Mouse (Mus musculus): ENCODE data around the gene Hibadh. TPM values are rescaled to one million over a fixed set of nuclear protein-coding genes. Genes with fewer than 3 reads are reported as not detected.

The Hibadh gene
- total and polyA plus RNA-seq, 2 experiments from 2014 or later = 27.2 to 57.5 TPM

- H3K36me3 ChIP-seq (ENCODE audit: insufficient read depth, low read length) = no peaks in the 10 kb centered on the region
- DNase-seq (ENCODE audit: low spot score) (no peak), ATAC-seq (ENCODE audit: low FRiP score) (no peak)
- TF ChIP-seq CTCF (IDR thresholded peaks at IDR 0.05) = no peak
- no peaks in the 10 kb centered on the region for H3K9me3 ChIP-seq (ENCODE audit: low read length)
- no peak overlapping the region for H3K4me3 ChIP-seq (ENCODE audit: low read depth, low read length)
- no peak overlapping the region for H3K4me2 ChIP-seq (ENCODE audit: low read depth, low read length, poor library complexity, severe bottlenecking)
- no peak overlapping the region for H3K9ac ChIP-seq (replicated peaks; ENCODE audit: low read length, poor library complexity, severe bottlenecking)
- no peak overlapping the region for H3K27ac ChIP-seq (ENCODE audit: low read depth, low read length)
- H3K4me1 ChIP-seq (ENCODE audit: insufficient read depth, low read length) = no peaks in the 10 kb centered on the region
- no peaks in the 10 kb centered on the region for H3K27me3 ChIP-seq (ENCODE audit: insufficient read depth, low read length)
- WGBS = 81% methylated on average over 1 of the region's 1 CpGs
Measured at GRCm38 (mm10) chr6:52594752-52595151, 45.4 kb downstream of the Hibadh start.

GRCm38 (mm10) chr6:52586564-52586963 lies 53.6 kb downstream of the Hibadh start:
- no peak for TF ChIP-seq CTCF (IDR thresholded peaks at IDR 0.05)
- Histone ChIP-seq H3K4me2 (ENCODE audit: low read depth, low read length, poor library complexity, severe bottlenecking) (no peak overlapping the region), H3K27me3 (ENCODE audit: insufficient read depth, low read length) (no peaks in the 10 kb centered on the region), H3K36me3 (ENCODE audit: insufficient read depth, low read length) (no peaks in the 10 kb centered on the region), H3K9ac (replicated peaks; ENCODE audit: low read length, poor library complexity, severe bottlenecking) (no peak overlapping the region), H3K27ac (ENCODE audit: low read depth, low read length) (no peak overlapping the region), H3K4me1 (ENCODE audit: insufficient read depth, low read length) (no peaks in the 10 kb centered on the region), H3K9me3 (ENCODE audit: low read length) (no peaks in the 10 kb centered on the region), H3K4me3 (ENCODE audit: low read depth, low read length) (no peak overlapping the region)
- ATAC-seq (ENCODE audit: low FRiP score) (no peak), DNase-seq (ENCODE audit: low spot score) (no peak)

- no peaks in the 10 kb centered on the region for H3K9me3 ChIP-seq (ENCODE audit: low read length)
- H3K9ac ChIP-seq (replicated peaks; ENCODE audit: low read length, poor library complexity, severe bottlenecking) = no peak overlapping the region; the same call in 1 of the 2 replicates
- no peaks in the 10 kb centered on the region for H3K36me3 ChIP-seq (ENCODE audit: insufficient read depth, low read length)
- 11% methylated on average over 8 of the region's 8 CpGs for WGBS
- no peak overlapping the region for H3K27ac ChIP-seq (ENCODE audit: low read depth, low read length)
- H3K4me1 ChIP-seq (ENCODE audit: insufficient read depth, low read length) = no peaks in the 10 kb centered on the region
- TF ChIP-seq CTCF (IDR thresholded peaks at IDR 0.05) = no peak
- DNase-seq (ENCODE audit: low spot score) (peak; percentile 77), ATAC-seq (ENCODE audit: low FRiP score) (no peak; the same call in 1 of the 2 replicates)
- H3K4me3 ChIP-seq (ENCODE audit: low read depth, low read length) = no peak overlapping the region
- H3K4me2 ChIP-seq (ENCODE audit: low read depth, low read length, poor library complexity, severe bottlenecking) = no peak overlapping the region
- H3K27me3 ChIP-seq (ENCODE audit: insufficient read depth, low read length) = no peaks in the 10 kb centered on the region
Measured at GRCm38 (mm10) chr6:52584383-52584782, 55.8 kb downstream of the Hibadh start.

- Histone ChIP-seq H3K4me1 (ENCODE audit: insufficient read depth, low read length) (no peaks in the 10 kb centered on the region), H3K36me3 (ENCODE audit: insufficient read depth, low read length) (no peaks in the 10 kb centered on the region), H3K27me3 (ENCODE audit: insufficient read depth, low read length) (no peaks in the 10 kb centered on the region), H3K9ac (replicated peaks; ENCODE audit: low read length, poor library complexity, severe bottlenecking) (no peak overlapping the region), H3K4me3 (ENCODE audit: low read depth, low read length) (no peak overlapping the region), H3K4me2 (ENCODE audit: low read depth, low read length, poor library complexity, severe bottlenecking) (no peak overlapping the region), H3K27ac (ENCODE audit: low read depth, low read length) (no peak overlapping the region), H3K9me3 (ENCODE audit: low read length) (no peaks in the 10 kb centered on the region)
- DNase-seq (ENCODE audit: low spot score) (no peak), ATAC-seq (ENCODE audit: low FRiP score) (no peak)
- TF ChIP-seq CTCF (IDR thresholded peaks at IDR 0.05) = no peak
- WGBS = 96% methylated on average over 4 of the region's 4 CpGs
Measured at GRCm38 (mm10) chr6:52581081-52581480, 59.1 kb downstream of the Hibadh start.

- Histone ChIP-seq H3K27ac (ENCODE audit: low read depth, low read length) (no peak overlapping the region), H3K27me3 (ENCODE audit: insufficient read depth, low read length) (no peaks in the 10 kb centered on the region), H3K4me3 (ENCODE audit: low read depth, low read length) (no peak overlapping the region), H3K9me3 (ENCODE audit: low read length) (no peaks in the 10 kb centered on the region), H3K9ac (replicated peaks; ENCODE audit: low read length, poor library complexity, severe bottlenecking) (no peak overlapping the region), H3K4me1 (ENCODE audit: insufficient read depth, low read length) (no peaks in the 10 kb centered on the region), H3K4me2 (ENCODE audit: low read depth, low read length, poor library complexity, severe bottlenecking) (no peak overlapping the region), H3K36me3 (ENCODE audit: insufficient read depth, low read length) (no peaks in the 10 kb centered on the region)
- no peak for ATAC-seq (ENCODE audit: low FRiP score)
- no peak for TF ChIP-seq CTCF (IDR thresholded peaks at IDR 0.05)
- no peak for DNase-seq (ENCODE audit: low spot score)
- 62% methylated on average over 2 of the region's 2 CpGs for WGBS
Measured at GRCm38 (mm10) chr6:52578322-52578721, 61.9 kb downstream of the Hibadh start.

GRCm38 (mm10) chr6:52577270-52577669 lies 62.9 kb downstream of the Hibadh start:
- ATAC-seq (ENCODE audit: low FRiP score) (no peak), DNase-seq (ENCODE audit: low spot score) (peak; percentile 81)
- Histone ChIP-seq H3K36me3 (ENCODE audit: insufficient read depth, low read length) (no peaks in the 10 kb centered on the region), H3K9me3 (ENCODE audit: low read length) (no peaks in the 10 kb centered on the region), H3K4me3 (ENCODE audit: low read depth, low read length) (no peak overlapping the region), H3K4me1 (ENCODE audit: insufficient read depth, low read length) (no peaks in the 10 kb centered on the region), H3K9ac (replicated peaks; ENCODE audit: low read length, poor library complexity, severe bottlenecking) (no peak overlapping the region), H3K27ac (ENCODE audit: low read depth, low read length) (no peak overlapping the region), H3K4me2 (ENCODE audit: low read depth, low read length, poor library complexity, severe bottlenecking) (no peak overlapping the region), H3K27me3 (ENCODE audit: insufficient read depth, low read length) (no peaks in the 10 kb centered on the region)
- TF ChIP-seq CTCF (IDR thresholded peaks at IDR 0.05) = peak; percentile 79
- 23% methylated on average over 4 of the region's 4 CpGs for WGBS
